Mouse (Mus musculus): Measurements from ENCODE around the gene Gm20431.

DNA sequence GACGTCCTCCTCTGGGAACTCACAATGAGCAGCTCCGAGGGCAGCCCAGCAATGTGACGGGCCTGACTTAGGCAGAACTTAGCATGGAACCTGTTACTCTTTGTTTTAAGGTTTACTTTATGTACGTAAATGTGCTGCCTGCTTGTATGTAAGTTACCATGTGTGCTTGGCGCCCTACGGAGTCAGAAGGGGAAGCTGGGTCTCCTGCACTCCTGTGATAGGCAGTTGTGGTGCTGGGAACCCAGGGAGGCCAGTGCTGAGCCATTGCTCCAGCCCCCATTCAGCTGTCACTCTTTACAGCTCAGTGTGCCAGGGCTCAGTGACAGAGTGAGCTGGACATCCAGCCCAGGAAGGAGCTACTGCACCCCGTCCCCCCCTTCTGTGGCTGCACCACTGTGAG, 34.3 kb downstream of the Gm20431 start:
- TF ChIP-seq ZNF384 (IDR thresholded peaks at IDR 0.05; ENCODE audit: low read depth, low read length) (no peak), CHD2 (IDR thresholded peaks at IDR 0.05; ENCODE audit: low read depth, low read length) (no peak), MAFK (IDR thresholded peaks at IDR 0.05; ENCODE audit: insufficient read depth, low read depth, low read length) (no peak), HCFC1 (IDR thresholded peaks at IDR 0.05; ENCODE audit: borderline replicate concordance, insufficient read depth, low read length) (no peak), ZC3H11A (IDR thresholded peaks at IDR 0.05; ENCODE audit: borderline replicate concordance, low read depth, low read length) (no peak)

Data from ES-E14 (cell line).